Mouse (Mus musculus) layer of hippocampus, adult 9-10 months (tissue): ENCODE measurements around the gene Spink4.
"Not testable (repeated sequence)": the region's sequence is repeated elsewhere in the genome, so short reads cannot be mapped to it uniquely, and the experiment has no call there.

Experiments used
- DNase-seq: peaks from one replicate; pipeline ENCODE4 v3.0.0; 2022; ENCODE audit warnings: low spot score

Gene Spink4

DNA sequence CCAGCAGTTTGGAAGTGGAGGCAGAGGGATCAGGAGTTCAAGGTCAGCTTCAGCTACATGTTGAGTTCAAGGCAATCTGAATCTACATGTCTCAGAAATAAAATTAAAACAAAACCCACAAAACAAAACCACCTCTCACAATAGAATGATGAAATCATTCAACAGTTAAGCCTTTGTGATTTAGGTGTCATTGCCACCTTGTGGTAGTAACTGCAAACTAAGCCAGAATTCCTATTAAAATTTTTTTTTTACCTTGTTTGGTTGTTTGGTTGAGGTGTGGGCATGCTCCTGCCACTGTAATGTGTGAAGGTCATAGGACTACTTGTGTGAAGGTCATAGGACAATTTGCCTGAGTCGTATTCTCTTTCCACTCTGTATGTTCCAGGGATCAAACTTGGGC lies 13.6 kb upstream of the Spink4 start:
- peak; percentile 31 for DNase-seq

DNA sequence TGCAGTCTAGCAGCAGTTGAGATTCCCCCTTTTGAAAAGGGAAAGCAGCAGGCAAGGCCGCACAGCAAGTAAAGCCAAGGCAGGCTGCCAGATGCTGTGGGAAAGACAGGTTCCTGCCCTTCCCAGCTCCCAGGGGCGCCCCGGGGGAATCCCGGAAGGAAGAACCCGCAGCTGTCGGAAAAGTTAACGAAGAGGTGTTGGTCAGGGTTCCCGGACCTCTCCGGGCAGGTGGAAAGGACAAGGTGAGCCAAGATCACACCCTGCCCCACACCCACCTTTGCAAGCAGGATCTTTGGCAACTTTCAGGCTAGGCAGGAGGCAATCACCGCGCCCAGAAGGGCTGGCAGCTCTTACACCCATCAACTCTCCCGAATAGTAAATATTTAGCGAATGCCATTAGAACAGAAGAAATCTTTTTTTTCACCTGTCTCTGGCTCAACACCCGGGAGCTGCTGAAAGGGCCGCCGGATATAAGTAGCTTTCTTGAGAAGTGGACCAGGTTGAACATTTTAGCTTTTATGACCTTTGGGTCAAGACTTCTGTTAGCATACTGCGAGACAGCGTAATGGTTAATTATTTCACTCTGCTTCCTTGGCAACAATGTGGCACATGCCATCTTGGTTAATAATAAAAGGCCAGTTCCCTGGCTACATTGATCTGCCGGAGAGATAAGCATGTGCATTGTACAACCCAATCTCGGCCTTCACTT lies 11.4 kb upstream of the Spink4 start:
- DNase-seq, result no peak

DNA sequence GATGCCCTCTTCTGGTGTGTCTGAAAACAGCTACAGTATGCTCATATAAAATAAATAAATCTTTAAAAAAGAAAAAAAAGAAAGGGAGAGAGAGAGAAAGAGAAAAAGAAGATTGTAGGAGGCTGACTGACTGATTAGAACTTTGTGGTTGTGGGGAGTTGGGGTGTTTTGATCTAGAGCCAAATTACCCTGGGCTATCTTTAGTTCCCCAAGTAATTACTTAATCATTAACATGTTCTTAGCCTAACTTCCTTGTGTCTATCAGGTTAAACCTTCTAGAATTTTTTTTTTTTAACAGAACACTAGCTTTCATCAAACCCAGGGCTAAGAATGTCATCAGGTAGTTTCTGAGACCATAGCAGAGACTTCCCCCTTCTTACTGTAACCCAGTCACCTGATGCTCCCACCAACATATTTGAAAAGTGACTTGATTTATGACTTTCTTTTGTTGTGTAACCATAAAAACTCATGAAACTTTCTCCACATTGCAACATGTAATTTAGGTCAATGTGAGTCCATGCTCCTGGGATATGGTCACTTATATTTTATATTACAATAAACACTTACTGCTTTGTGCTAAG lies 5.5 kb upstream of the Spink4 start:
- no peak for DNase-seq

DNA sequence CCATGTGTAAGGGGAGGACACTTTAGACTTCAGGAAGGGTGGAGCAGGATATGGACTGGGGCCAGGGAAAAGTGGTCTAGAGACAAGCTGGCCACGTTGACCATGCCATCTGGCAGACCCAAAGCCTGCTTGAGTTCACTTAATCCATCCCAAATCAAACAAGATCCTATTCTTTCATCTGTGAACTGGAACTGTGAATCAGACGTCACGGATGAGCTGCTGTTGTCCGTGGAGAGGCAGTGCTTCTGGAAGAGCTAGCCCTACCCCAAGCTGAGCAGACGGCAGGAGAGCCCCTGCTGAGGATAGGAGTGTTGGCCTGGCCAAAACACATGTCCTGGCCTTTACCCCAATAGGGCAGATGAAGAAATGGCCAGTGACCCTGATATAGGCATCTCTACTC lies 3.9 kb upstream of the Spink4 start:
- no peak for DNase-seq

DNA sequence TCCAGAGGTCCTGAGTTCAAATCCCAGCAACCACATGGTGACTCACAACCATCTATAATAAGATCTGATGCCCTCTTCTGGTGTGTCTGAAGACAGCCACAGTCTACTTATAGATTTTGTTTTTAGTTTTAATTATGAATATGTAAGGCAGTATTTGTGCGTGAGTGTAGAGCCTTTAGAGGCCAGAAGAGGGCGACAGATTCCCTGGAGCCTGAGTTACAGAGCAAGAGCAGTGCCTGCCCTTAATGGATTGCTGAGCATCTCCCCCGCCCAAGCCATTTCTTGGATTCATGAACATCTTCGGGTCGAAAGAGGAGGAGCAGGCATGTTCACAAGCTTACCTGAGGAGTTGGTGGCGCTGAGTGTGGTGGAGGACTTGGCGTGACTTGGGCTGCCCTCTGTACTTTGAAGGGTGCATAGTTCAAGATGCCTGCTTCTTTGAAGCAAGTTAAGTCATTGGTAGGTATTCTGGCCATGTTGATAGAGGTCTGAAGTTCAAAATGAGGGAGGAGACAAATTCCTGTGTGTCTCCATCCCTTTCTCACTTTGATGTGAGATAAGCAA lies 3.2 kb upstream of the Spink4 start:
- DNase-seq, result no peak

DNA sequence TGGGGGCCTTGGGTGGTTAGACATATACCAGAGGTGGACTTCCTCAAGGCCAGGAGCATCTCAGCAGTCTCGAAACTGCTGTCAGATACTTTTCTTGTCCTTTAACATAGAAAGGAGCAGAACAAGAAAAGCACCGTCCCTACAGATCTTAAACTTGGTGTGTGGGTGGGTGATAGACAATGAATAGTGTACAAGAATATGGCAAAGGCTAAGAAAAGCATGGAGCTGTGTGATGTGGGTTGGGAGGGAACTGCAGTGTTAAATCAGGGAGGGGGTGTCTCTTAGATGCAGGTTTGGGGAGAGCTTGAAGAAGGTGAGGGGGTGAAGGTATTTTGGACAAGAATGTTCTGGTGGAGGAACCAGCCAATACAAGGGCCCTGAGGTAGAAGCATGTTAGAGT lies 724 bp downstream of the Spink4 start:
- no peak for DNase-seq

DNA sequence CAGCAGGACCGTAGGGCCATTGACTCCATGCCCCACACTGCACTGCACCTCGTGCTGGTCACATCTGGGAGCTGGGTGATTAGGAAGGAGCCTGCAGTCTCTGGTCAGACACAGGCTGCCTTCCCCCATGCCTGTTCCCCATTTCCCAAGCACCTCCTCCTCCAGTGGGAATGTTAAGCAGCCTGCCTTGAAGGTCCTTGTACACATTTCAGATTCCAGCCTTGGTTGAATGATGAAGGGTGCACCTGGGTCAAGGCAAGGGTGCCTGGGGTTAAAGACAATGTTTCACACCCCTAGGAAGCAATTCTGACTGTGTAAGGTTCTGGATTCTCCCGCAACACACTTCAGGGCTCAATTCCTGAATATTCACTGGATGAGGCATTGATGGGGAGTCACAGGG lies 1.4 kb downstream of the Spink4 start:
- DNase-seq, result no peak

DNA sequence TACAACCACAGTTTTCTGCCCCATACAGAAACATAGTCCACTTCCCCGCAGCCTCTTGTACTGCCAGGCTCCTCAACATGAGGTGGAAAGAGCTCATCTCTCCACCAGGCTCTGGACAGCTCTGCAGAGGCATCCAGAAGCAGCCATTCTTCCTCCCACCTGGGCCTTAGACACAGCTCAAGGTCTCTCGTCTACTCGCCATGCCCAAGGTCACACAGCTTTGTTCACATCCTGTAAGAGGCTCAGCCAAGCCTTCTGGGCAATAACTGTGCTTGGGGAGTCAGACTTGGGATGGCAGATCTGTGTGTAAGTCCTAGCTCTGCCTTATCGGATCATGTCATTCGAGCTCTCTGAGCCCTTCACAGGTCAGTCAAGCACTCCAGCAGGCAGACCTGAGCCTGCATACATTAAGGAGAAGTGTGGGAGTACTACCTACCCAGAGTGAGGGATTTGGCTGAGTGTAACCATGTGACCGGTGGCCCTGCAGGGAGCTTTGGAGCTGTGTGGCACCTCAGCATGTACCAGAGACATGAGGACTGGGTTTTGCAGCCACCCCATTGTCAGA lies 3.3 kb downstream of the Spink4 start:
- no peak for DNase-seq

DNA sequence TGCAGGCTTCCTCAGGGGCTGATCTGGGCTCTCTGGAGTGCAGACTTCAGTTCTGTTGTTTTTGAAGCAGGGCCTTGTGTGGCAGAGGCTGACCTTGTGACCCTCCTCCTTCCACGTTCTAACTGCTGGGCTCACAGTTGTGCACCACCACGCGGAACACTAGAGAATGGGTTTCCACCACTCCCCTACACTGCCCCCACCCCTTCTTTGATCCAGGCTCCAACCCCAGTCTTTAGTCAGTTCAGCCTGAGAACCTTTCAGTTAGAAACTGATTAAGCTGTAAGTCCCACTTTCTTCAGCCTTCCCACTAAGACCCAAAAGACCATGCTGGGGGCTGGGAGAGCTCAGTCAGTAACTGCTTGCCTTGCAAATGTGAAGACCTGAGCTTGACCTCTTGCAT lies 5.7 kb downstream of the Spink4 start:
- no peak for DNase-seq

DNA sequence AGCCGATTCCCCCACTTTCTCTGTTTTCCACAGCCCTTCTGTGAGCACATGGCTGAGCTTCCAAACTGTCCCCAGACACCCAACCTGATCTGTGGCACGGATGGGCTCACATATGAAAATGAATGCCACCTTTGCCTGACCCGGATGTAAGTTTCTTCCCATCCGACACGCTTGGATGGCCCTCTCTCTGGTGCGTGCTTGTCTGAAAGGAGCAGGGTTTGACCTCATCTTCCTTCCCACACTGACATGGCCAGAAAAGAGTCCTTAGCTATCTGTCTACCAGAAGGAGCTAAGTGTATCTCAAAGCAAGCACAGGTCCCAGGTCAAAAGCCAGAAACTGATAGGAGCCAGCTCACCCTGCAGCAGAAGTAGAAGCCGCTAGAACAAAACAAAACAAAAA lies 9.2 kb downstream of the Spink4 start:
- no peak for DNase-seq

DNA sequence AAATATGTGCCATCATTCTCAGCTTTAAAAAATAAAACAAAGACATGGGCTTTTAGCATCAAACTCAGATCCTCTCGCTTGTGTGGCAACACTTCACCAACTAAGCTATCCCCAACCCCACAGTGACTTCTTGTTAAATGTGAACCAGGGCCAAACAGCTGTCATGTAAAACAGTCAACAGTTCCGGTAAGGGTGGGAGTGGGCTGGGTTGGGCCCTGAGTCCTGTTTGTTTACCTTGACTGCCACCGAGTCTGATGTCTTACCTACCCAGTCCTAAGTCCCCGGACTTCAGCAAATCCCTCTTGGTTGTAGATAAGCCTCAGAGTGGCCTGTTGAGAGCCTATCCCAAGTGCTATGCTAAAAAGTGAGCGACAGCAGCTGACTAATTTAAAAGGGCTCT lies 13.8 kb downstream of the Spink4 start:
- no peak for DNase-seq

DNA sequence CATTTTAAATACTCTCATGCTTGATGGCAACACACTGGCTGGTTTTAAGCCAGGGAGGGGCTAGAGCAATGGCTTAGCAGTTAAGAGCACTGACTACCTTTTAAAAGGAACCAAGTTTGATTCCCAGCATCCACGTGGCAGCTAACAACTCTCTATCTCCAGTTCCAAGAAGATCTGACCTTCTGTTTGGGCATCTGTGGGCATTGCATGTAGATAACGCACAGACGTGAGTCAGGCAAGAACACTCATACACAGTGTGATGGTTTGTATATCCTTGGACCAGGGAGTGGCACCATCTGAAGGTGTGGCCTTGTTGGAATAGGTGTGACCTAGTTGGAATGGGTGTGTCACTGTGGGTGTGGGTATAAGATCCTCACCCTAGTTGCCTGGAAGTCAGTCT lies 14.5 kb downstream of the Spink4 start:
- not testable (repeated sequence) for DNase-seq

DNA sequence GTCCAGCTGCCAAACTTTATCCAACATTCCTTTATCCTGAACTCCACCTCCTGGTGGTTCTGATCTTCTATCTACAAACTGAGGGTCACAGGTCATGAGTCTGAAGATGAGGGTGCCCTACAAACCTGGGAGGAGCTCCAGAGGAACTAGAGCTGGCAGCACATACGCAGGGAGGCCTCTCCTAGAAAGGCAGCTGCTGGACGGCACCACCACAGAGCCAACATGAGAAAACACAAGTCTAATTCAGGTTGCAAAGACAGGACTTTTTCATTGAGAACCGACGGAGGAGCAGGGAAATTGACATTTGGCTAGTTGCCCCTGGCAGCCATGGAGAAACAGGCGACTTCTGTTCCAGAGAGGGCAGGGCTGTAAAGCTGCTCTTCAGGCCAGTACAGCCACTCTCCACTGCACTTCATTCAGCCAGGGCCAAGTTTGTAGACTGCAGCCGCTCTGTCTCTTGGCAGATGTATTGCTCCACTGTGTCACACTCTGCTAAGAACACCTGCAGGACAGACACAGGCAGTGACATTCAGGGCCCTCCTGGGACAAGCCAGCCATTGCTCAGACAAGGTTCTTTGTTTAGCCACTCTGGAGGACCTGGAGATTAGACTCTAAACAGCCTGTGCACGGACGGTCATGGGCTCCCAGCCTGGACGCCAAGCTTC lies 16.5 kb downstream of the Spink4 start:
- DNase-seq, result peak; percentile 21

DNA sequence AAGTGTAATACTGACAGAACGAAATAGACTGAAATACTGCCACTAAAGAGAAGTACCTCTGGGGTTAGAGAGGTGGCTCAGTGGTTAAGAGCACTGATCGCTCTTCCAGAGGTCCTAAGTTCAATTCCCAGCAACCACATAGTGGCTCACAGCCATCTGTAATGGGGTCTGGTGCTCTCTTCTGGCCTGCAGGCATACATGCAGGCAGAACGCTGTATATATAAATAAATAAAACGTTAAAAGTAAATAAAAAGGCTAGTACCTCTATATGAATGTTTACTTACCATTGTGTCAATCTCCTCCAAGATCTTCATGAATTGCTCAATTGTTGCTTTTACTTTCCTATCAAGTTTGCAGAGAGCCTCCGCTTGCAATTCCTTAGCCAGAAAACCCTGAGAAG lies 18.9 kb downstream of the Spink4 start:
- no peak for DNase-seq

DNA sequence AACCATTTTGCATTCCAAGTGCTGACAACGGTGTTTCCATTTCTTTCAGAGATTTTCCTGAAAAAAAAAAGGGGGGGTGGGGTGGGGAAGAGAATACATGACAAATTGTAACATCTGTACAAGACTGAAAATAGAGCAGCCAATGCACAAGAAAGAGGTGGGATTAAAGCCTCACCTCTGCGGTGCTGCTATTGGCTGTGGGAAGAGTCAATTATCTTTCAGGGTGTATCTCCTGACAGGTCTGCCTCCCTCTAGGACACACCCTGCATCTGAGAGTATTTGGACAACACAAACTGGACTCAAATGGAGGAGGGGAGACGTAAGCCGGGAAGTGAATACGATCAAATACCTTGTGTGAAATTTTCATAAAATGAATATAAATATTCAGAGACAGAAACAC lies 23.8 kb downstream of the Spink4 start:
- DNase-seq, result no peak

DNA sequence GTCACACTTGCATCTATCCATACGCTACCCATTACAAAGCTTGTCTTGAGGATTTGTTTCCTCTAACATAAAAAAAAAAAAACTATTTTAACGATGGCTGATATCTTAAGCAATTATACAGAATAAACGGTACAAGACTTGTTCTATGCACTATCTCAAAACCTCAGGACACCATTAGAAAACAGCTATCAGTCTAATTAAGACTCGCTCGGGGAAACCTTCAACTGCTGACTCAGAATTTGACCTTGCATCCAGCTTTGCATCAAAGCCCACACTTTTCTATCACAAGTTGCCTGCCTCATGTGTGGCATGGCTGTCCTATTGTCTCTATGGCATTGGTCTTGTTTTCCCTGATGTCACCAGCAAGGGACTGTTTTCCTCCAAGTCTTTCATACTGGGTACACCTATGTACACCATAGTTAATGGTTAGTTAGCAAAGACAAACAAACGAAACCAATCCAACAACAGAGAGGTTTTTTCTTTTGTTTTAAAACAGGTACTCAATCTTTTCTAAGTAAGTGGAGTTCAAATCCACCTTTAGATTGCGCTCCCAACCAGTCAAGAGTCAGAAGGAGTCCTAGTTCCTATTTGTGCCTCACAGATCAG lies 26.8 kb downstream of the Spink4 start:
- DNase-seq, result no peak

DNA sequence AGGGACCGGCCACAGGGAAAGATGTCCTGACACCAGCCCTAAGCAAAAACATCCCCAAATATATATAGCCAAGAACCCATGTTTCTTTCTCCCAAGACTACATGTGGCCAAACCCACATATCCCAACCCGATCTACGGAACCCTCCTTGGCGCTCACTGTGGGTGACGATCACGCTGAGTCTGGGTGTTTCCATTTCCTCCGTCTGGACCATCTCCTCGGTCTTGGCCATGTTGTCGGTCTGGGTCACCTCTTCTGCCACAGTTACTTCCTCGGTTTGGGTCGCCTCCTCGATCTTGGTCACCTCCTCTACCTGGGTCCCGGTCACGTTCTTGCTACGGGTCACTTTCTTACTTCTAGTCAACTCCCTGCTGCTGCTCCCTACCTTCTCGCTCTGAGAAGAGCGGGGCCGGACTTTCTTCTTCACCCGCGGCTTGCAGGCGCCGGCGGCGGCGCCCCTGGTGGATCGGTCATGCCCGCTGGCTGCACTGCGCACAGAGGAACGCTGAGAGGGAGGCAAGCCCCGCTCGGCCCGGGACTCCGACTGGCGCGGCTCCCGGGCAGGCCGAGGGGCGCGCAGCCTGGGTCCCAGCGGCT lies 27.8 kb downstream of the Spink4 start:
- no peak for DNase-seq

DNA sequence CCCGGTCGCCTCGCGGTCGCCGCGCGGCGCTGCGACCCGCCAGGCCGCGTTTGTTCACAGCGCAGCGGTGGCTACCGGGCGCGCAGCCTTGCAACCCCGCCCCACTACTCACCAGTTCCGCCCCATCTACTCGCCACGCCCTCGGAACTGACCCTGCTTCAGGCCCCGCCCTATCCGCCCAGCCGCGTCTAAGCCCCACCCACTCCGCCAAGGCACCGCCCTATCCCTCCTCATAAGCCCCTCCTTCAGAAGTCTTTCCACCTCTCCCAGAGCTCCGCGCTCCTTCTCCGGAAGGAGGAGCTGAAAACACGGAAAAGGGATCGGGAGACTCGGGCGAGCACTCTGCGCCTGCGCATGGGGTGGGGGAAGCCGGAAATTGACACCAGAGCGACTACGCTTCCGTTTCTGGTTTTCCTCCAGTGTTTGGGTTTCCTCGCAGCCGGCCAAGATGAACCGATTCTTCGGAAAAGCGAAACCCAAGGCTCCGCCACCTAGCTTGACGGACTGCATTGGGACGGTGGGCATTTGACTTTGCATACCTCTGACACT lies 28.4 kb downstream of the Spink4 start, which contains the start of the genes Bag1 and Chmp5:
TSS of gene Bag1 (minus strand) at position 135 of the 549 bp plus-strand sequence.
TSS of gene Chmp5 (plus strand) at position 248 of the 549 bp plus-strand sequence.
- peak; percentile 94 for DNase-seq

DNA sequence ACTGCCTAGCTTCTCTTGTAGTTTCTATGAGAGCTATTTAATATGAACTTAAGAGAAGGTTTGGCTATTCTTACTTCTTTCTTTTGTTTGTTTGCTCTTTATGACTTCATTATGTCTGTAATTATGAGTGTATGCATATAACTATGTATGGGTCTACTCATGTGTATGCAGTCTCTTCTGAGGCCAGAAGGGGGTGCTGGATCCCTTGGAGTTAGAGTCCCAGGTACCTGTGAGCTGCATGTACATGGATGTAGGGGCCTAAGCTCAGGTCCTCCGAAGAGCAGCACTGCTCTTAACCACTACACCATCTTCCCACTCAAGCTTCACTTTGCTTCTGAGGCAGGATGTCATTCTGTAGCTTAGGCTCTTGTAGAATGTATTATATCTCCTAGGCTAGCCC lies 33.7 kb downstream of the Spink4 start:
- DNase-seq, result no peak

DNA sequence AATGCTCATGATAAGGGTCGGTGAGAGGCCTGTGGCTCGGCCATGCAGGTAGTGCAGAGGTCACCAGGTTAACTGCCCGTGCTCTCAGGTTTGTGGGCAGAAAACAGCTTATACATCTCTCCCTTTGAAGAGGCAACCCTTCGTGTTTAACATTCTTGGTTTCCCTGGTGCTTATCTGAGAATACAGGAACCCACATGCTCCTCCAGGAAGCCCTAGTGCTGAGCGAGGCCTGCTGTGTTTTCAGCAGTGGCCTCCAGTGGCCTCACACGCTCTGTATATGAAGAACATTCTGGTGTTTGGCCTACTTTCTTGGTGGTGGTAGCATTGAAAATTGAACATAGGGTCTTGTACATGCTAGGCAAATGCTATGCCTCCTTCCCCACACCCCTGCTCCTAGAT lies 36.1 kb downstream of the Spink4 start:
- no peak for DNase-seq

DNA sequence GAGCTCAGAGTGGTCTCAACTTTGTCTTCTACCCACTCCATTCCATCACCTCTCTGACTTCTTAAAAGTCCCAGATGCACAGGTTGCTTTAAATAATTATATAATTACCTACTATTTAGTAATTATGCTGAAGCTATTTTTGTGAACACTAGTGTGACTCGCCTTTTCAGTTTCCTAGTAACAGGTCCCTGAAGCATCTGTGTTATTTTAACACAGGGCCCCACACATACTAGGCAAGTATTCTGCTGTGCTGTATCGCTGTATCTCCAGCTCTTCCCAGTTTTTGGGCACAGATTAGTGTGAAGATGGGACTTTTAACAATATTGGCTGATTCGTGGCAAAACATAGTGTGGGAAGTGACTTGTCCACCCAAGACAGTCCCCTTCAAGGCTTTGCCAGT lies 43.7 kb downstream of the Spink4 start:
- DNase-seq, result no peak

DNA sequence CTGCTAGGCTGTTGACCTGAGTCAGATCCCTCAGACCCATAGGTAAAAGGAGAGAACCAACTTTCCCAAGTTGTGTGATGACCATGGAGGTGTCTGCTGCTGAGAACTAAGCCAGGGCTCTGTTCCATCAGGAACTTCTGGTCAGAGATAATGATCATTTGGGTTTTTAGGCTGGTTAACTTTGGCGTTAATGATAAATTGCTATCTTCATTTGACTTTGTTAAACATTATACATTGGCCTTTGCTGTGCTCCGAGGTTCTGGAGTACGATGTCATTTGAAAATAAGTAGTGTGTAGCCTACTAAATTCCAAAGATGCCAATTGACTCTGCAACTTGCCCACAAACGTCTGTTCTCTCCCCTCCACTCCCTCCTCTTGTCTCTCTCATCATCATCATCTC lies 49.3 kb downstream of the Spink4 start:
- no peak for DNase-seq
